In the genomic region with DNA sequence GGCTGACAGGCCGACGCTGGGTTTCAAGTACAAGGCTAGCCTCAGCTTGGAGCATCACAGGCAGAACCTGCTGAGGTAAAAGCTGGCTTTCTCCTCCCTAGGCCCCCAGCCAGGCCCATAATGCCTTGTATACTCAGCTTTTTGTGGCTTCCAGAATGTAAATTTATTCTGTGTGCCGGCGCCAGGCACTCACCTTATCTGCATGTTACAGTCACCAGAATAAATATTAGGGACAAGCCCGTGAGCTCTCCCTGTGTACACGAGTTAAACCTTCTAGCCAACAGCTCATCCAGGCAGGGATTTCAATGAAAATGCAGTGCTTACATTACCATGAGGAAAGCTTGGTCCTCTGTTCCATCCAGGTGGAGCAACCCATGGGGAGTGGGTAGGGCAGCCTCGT, we compare ENCODE assay signal across 15 mouse cellular contexts.
"Had no signal": no experiment of that assay in that cellular context is flagged by ENCODE, and none has a peak within 500 bp of the region (broad histone marks: within the 10 kb centered on the region; RNA-seq: fewer than 3 reads in every experiment).

No protein-coding gene starts in this region.

- H3K27ac ChIP-seq: intestine, embryonic 15.5 days; left cerebral cortex, adult 2 months; limb, embryonic 10.5 days; liver, embryonic 15.5 days; neural tube, embryonic 13.5 days had no signal

- H3K36me3 ChIP-seq: intestine, embryonic 15.5 days; limb, embryonic 10.5 days; liver, embryonic 15.5 days; neural tube, embryonic 13.5 days had no signal

- H3K4me1 ChIP-seq: intestine, embryonic 15.5 days; limb, embryonic 10.5 days; liver, embryonic 15.5 days; neural tube, embryonic 13.5 days had no signal

- H3K9me3 ChIP-seq: intestine, embryonic 15.5 days; limb, embryonic 10.5 days; liver, embryonic 15.5 days; neural tube, embryonic 13.5 days had no signal

- H3K27me3 ChIP-seq: intestine, embryonic 15.5 days; liver, embryonic 15.5 days; neural tube, embryonic 13.5 days had no signal

- DNase-seq: kidney, adult 18-20 months; kidney, postnatal 10 days; kidney, postnatal 4 days; lung, adult 2 months; retina, postnatal 1 day; right cerebral cortex, postnatal 4 days; spleen, adult 18-20 months; thymus, adult 18-20 months; thymus, postnatal 14 days had no signal

- H3K4me3 ChIP-seq: intestine, embryonic 15.5 days; left cerebral cortex, adult 2 months; limb, embryonic 10.5 days; liver, embryonic 15.5 days; neural tube, embryonic 13.5 days had no signal

- ATAC-seq: intestine, embryonic 15.5 days had no signal

- H3K4me2 ChIP-seq: intestine, embryonic 15.5 days; liver, embryonic 11.5 days; liver, embryonic 15.5 days; neural tube, embryonic 13.5 days had no signal

- H3K9ac ChIP-seq: intestine, embryonic 15.5 days; liver, embryonic 15.5 days; neural tube, embryonic 13.5 days had no signal
